Mouse (Mus musculus): ENCODE data around the gene Acad12.
"Not testable (repeated sequence)": the region's sequence is repeated elsewhere in the genome, so short reads cannot be mapped to it uniquely, and the experiment has no call there.

Acad12 gene

GRCm38 (mm10) chr5:121609556-121610135, 9.1 kb downstream of the Acad12 start:
- not testable (repeated sequence) for DNase-seq

- DNase-seq, result peak; percentile 84
These were observed 12.6 kb downstream of the Acad12 start for GRCm38 (mm10) chr5:121606151-121606550.

- not testable (repeated sequence) for DNase-seq
These were observed 14.9 kb downstream of the Acad12 start for GRCm38 (mm10) chr5:121603815-121604214.

- peak; percentile 90 for DNase-seq
These were observed 17.0 kb downstream of the Acad12 start for GRCm38 (mm10) chr5:121601547-121602299.

- no peak for DNase-seq
These were observed 19.7 kb downstream of the Acad12 start for GRCm38 (mm10) chr5:121598871-121599610.

DNA sequence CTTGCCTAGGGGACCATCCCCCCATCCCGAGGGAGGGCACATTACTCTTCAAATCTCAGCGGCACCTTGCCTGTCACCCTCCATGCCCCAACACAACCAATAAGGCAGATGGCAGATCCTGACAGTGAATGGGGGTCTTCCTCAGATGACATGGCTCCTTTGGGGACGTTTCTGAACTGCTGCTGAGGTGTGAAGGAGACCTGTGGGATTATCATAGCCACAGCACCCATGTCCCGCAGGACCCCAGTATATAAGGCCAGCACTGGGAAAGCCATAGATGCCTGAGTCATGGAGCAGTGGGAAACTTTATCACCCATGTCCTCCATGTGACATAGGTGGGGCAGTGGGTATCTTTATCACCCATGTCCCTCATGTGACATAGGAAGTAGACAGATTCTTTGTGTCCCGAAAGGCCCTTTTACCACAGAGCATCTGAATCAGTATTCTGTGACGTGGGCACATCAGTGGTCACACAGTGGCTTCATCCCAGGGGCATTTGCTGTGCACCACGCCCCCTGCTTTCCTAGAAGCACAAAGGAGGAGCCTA, 20.7 kb downstream of the Acad12 start:
- no peak for DNase-seq

GRCm38 (mm10) chr5:121597332-121597731, 21.4 kb downstream of the Acad12 start:
- DNase-seq, result no peak

DNA sequence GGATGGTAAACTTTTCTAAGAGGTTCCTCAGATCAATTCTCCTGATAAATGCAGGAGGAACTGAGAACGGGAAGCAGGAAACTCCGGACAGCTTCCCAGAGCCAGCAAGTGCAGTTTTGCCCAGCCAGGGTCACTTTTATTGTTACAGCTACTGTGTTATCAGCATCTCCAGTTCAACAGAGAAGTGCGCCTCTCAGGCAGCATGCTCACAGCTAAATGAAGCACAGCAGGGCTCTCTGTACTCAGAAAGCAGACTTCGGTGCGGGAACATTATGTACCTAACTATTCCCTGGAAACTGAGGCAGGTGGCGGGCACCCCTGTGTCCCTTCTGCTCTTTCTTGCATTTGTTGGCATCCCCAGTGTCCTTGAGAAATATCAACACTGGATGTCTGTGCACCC, 22.5 kb downstream of the Acad12 start:
- no peak for DNase-seq

DNA sequence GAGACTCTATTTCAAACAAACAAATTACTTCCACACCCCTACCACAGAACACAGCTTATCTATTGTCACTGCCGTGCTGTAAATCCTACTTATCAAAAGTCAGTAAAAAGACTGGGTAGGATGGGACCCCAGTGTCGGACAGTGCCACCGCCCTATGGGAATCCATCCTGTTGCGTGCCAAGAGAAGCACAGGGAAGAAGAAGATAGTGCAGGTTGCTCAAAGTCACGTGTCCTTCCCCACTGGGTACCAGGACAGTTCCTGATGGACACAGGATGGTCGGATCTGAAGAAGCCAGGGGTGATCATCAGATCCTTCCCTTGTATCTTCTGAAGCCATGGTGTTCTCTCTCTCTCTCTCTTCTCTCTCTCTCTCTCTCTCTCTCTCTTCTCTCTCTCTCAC, 23.0 kb downstream of the Acad12 start:
- DNase-seq, result no peak

DNA sequence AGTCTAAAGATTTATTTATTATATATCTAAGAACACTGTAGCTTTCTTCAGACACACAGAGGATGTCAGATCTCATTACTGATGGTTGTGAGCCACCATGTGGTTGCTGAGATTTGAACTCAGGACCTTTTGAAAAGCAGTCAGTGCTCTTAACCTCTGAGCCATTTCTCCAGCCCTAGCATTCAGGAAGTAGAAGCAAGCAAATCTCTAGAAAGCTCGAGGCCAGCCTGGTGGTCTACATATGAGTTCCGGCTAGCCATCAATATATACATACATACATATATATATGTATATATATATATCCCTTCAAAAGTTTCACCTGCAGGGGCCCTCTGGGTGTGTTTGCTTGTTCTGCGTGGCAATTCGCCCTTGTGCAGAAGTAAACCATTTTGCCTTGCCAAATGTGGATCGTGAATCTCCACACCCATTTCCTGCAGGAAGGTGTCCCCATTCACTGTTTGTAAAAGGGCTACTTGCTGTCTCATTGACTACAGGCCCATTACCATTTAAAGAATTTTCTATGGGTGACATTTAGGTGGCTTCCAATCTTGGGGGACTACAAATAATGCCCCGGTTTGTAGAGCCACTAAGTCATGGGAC, 23.9 kb downstream of the Acad12 start:
- no peak for DNase-seq

DNA sequence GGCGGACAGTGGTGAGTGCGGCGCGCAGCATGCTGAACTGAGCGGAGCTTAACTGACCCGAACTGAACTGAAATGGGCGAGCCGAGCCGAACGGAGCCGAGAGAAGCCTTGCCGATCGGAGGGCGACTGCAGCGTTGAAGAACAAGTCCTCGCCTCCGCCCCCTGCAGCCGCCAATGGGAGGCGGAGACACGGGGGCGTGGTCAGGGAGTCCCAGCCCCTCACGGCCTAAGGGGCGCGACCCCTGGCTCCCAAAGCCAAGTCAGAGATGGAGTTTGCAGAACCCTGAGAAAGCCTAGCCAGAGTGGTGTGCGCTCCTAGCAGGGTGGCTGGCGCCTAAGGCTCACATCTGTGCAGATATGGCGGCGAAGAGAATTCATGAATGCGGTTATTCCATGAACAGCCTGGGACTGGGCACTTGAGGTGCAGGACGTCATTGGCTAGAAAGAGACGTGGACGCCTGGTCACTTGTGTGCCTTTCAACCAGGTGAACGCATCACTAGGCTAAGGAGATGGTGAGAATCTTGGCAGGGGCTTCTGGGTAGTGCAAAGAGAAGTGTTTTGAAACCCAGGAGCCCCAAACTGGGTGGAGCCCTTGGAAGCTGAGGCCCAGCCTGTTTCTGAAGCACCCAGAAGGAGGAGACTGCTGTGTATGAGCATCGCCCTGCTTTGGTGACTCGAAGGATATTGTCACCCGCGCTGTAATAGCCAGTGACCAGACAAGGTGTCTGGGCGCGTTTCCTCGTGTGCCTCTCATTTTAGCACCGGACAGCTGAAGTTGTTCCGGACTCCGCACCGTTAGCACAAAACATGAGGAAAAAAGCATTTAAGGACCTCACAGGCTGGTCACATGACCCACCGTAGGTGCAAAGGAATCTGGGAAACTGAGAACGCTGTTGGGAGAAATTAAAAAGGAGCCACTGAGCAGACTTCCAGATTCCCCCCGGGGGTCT, 25.0 kb downstream of the Acad12 start, which contains the start of gene Aldh2:
Aldh2 (minus strand) TSS at position 374 of the 951 bp plus-strand sequence.
- DNase-seq, result peak; percentile 89

GRCm38 (mm10) chr5:121592816-121593407, 25.8 kb downstream of the Acad12 start:
- DNase-seq, result no peak

DNA sequence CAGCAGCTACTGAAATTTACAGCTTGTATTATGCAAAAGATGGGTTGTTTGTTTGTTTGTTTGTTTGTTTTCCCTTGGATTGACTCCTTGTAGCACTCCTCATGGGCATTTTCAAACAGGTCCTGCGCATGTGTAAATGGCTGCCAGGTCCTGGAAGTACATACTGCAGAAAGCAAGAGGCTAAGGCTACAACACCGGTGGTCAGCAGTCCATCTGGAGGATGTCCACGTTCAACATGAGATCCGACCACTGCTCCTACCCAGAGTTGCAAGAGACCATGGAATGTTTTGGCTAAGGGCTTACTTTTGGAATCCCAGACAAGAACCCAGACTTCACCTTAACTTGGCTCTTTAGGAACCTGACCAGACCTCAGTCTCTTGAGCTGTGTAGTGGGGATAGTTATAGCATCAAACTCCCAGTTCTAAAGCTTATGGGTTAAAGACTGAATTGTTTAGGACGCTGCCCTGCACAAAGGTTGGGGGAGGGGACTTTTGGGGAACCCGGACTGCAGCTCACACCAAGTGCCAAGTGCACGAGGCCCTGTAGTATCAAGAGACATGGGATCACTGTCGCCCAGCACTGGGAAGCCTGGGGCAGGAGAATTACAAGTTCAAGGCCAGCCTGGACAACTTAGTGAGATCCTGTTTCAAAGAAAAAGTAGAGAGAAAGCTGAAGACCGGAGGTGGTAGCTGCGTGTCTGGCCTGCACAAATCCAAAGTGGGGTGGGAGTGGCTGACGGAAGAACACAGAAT, 26.5 kb downstream of the Acad12 start:
- no peak for DNase-seq

GRCm38 (mm10) chr5:121591417-121592063, 27.2 kb downstream of the Acad12 start:
- no peak for DNase-seq

GRCm38 (mm10) chr5:121589928-121590327, 28.8 kb downstream of the Acad12 start:
- no peak for DNase-seq

- peak; percentile 34 for DNase-seq
These were observed 32.2 kb downstream of the Acad12 start for GRCm38 (mm10) chr5:121586400-121587039.

GRCm38 (mm10) chr5:121585699-121586098, 33.0 kb downstream of the Acad12 start:
- DNase-seq, result no peak

DNA sequence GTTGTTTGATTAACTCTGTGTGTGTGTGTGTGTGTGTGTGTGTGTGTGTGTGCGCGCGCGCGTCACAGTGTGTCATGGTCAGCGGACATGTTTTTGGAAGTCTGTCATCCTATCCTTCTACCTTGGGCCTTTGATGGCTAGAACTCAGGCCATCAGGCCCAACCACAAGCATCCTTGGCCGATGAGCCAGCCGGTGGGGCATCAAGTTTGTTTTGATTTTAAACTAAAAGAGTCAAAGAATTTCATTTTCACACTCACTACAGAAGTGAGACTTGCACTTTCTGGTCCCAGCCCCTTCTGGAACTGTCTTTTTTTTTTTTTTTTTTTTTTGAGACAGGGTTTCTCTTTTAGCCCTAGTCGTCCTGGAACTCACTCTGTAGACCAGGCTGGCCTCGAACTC, 33.7 kb downstream of the Acad12 start:
- no peak for DNase-seq

DNA sequence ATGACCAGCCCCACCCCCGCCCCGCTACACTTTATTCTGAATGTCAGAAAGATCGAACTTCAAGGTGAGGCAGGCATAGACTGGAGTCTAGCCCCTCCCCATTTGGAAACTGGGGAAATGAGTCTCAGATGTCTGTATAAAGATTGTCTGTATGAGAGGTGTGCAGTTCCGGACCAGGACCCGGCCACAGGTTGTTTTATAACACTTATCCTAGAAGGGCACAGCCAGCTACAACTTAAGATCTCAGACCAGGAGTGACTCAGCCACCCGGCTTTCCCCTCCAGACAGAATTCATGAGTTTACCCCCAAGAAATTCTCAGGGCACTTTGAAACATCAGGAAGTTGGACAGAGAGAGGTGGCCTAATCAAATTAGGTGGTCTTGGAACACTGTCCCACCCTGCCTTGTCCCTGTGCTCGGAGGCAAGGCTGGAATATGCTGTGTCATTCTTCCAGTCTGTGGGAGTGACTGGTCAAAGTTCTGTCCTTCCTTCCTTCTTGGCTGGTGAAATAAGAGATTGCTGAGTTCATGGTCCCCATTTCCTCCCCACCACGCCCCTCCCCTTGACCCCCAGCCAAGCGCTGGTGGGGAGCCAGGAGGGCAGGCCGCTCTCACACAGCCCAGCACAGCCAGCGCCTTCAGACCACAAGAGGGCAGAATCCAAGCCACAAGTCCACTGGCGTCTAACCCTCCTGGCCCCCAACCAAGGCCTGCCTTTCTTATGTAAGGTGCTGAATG, 34.8 kb downstream of the Acad12 start:
- DNase-seq, result peak; percentile 37

Measured in thymus, postnatal 14 days (tissue).